Mouse (Mus musculus): ENCODE data around the gene Setd5. TPM values are rescaled to one million over a fixed set of nuclear protein-coding genes. Genes with fewer than 3 reads are reported as not detected.

Setd5 gene
- 44.1 and 47.6 TPM in 2 replicates for polyA plus RNA-seq (2014; fragmentation: Nextera tagmentation; extraction: Ambion mirVana)

DNA sequence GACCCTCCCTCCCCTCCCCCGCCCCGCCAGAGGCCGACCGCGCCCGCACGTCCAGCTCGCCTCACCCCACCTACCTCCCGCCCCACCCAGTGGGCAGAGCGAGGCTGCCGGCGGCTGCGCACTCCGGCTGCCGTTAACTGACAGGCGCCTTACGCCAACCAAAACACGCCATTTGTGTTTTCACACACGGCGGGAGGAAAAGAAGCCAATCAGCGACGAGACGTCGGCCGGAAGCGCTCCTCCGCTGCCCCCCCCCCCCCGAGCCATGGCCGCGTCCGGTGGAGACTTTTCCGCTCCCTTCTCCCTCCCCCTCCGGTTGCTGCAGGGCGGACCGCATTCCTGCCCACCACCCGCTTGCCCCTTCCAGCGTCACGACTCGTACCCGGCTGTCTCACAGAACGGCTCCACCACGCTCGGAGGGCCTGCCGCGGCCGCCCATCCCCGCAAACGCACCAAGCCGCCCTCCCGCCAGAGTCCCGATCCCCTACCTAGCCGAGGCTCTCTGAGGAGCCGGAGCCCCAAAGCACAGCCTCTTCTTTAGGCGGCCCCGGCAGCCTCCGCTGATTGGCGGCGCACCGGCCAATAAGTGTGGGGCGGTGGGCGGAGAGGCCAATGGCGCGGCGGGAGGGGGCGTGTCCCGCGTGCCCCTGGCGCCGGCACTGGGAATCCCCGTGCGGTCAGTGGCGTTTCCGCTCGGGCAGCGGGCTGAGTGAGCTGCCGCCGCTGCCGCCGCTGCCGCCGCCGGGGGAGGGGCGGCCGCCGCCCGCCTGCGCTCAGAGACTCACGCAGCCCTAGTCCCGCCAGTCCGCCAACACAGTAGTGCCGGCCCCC, at the start of gene Setd5:
Setd5 (plus strand) TSS at position 680 of the 831 bp plus-strand sequence.
- H3K36me3 ChIP-seq (ENCODE audit: control insufficient read depth, insufficient read depth, low read length), result 0 out of 2 replicates have a peak, but pooled peaks cover 3% of the 10 kb centered on the region
- H3K4me3 ChIP-seq (ENCODE audit: low read depth, low read length), result peak within 1 kb of the TSS; percentile 98
- H3K27ac ChIP-seq (ENCODE audit: low read depth, low read length), result peak within 1 kb of the TSS; percentile 100
- H3K4me1 ChIP-seq (ENCODE audit: control insufficient read depth, insufficient read depth, low read length), result peaks cover 32% of the 10 kb centered on the region
- WGBS, result under 1% methylated on average over 44 of the region's 91 CpGs
- peak within 1 kb of the TSS; percentile 97 for H3K9ac ChIP-seq (ENCODE audit: low read length)
- H3K27me3 ChIP-seq (replicated peaks; ENCODE audit: control insufficient read depth, insufficient read depth, low read length), result no peaks in the 10 kb centered on the region
- DNase-seq (ENCODE audit: low spot score) (peak; percentile 99), ATAC-seq (peak; percentile 95)
- H3K9me3 ChIP-seq (replicated peaks; ENCODE audit: control insufficient read depth, low read length), result no peaks in the 10 kb centered on the region
- H3K4me2 ChIP-seq (ENCODE audit: low read length), result peak within 1 kb of the TSS; percentile 94

- peaks cover 5% of the 10 kb centered on the region; the same call in 1 of the 2 replicates for H3K4me1 ChIP-seq (ENCODE audit: control insufficient read depth, insufficient read depth, low read length)
- DNase-seq (ENCODE audit: low spot score) (no peak), ATAC-seq (no peak)
- H3K4me3 ChIP-seq (ENCODE audit: low read depth, low read length), result no peak overlapping the region
- WGBS, result 10% methylated on average over 2 of the region's 2 CpGs
- no peaks in the 10 kb centered on the region for H3K36me3 ChIP-seq (ENCODE audit: control insufficient read depth, insufficient read depth, low read length)
- no peak overlapping the region for H3K9ac ChIP-seq (ENCODE audit: low read length)
- no peak overlapping the region for H3K4me2 ChIP-seq (ENCODE audit: low read length)
- H3K9me3 ChIP-seq (replicated peaks; ENCODE audit: control insufficient read depth, low read length), result no peaks in the 10 kb centered on the region
- H3K27me3 ChIP-seq (replicated peaks; ENCODE audit: control insufficient read depth, insufficient read depth, low read length), result no peaks in the 10 kb centered on the region
- no peak overlapping the region for H3K27ac ChIP-seq (ENCODE audit: low read depth, low read length)
Observed at GRCm38 (mm10) chr6:113027446-113027845, 49.7 kb upstream of the Setd5 start.

GRCm38 (mm10) chr6:113029006-113029405, 48.2 kb upstream of the Setd5 start:
- Histone ChIP-seq H3K4me3 (ENCODE audit: low read depth, low read length) (no peak overlapping the region), H3K36me3 (ENCODE audit: control insufficient read depth, insufficient read depth, low read length) (no peaks in the 10 kb centered on the region), H3K9ac (ENCODE audit: low read length) (no peak overlapping the region), H3K4me2 (ENCODE audit: low read length) (no peak overlapping the region), H3K9me3 (replicated peaks; ENCODE audit: control insufficient read depth, low read length) (no peaks in the 10 kb centered on the region), H3K27me3 (replicated peaks; ENCODE audit: control insufficient read depth, insufficient read depth, low read length) (no peaks in the 10 kb centered on the region), H3K4me1 (ENCODE audit: control insufficient read depth, insufficient read depth, low read length) (peaks cover 5% of the 10 kb centered on the region; the same call in 1 of the 2 replicates), H3K27ac (ENCODE audit: low read depth, low read length) (no peak overlapping the region)
- DNase-seq (ENCODE audit: low spot score) (no peak), ATAC-seq (no peak)
- 70% methylated on average over 3 of the region's 3 CpGs for WGBS

DNA sequence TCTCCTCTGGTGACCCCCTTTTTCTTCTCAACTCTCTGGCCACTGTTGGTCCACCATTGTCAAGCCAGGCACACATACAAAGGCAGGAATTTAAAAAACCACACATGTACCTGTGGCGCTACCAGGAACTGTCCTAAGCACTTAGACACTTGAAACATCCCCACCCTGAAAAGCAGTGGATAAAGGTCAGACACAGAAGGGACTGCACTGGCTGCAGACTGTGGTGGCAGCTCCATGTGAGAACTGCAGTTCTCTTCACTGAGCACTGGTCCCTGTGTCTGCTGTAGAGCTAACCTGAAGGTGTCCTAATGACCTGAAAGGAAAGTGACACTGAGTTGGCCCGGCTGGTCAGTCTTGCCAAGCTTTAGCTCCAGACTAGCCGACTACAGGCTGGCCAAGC, 46.6 kb upstream of the Setd5 start:
- Histone ChIP-seq H3K4me3 (ENCODE audit: low read depth, low read length) (no peak overlapping the region), H3K9me3 (replicated peaks; ENCODE audit: control insufficient read depth, low read length) (no peaks in the 10 kb centered on the region), H3K4me2 (ENCODE audit: low read length) (no peak overlapping the region), H3K4me1 (ENCODE audit: control insufficient read depth, insufficient read depth, low read length) (no peaks in the 10 kb centered on the region; the same call in 1 of the 2 replicates), H3K27ac (ENCODE audit: low read depth, low read length) (no peak overlapping the region), H3K9ac (ENCODE audit: low read length) (no peak overlapping the region), H3K27me3 (replicated peaks; ENCODE audit: control insufficient read depth, insufficient read depth, low read length) (no peaks in the 10 kb centered on the region), H3K36me3 (ENCODE audit: control insufficient read depth, insufficient read depth, low read length) (no peaks in the 10 kb centered on the region)
- DNase-seq (ENCODE audit: low spot score) (no peak), ATAC-seq (no peak)
- 80% methylated on average over 3 of the region's 3 CpGs for WGBS

DNA sequence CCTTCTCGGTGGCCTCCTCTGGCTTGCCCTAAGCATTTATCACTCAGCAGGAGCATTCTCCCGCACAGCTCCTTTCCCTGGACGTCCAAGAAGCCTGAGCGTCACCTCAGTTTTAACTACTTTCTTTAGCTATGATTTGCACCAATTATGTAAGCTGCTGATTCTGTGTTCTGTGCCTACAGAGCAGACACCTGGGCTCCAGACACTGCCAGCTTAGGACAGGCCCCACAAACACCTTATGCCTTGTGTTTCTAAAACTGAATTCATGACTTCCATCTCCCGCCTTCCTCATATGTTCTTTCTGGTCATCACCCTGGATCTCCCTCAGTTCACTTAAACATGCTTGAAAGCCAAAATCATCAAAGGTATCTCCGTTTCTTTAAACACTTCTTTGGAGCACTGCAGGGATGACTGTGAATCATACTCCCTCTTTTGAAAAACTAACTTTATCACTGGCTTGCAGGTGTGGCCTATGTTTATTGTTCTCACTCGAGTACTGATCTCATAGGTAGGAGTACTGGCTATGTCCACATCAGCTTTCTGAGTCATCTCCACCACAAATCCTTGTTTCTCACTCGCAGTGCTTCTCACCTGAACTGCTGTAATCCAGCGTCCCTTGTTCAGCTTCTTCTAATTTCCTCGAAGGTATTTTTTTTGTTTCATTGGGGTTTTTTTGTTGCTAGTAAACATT, 46.0 kb upstream of the Setd5 start:
- no peak for DNase-seq (ENCODE audit: low spot score)
- 82% methylated on average over 10 of the region's 10 CpGs for WGBS
- ATAC-seq, result no peak

DNA sequence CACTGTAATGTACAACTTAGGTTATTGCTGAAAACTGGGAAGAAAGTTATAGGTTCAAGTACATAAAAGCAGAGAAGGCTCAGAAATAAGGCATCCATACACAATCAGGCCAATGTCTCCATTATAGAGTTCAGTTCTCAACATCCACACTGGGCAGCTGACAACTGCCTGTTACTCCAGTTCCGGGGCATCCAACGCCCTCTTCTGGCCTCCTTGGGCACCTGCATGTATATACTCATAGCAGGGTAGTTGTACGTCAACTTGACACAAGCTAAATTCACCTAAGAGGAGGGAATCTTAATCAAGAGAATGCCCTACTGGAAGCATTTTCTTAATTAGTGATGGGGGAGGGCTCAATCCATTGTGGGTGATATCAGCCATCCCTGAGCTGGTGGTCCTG, 45.0 kb upstream of the Setd5 start:
- ATAC-seq, result no peak
- Histone ChIP-seq H3K27ac (ENCODE audit: low read depth, low read length) (no peak overlapping the region), H3K4me1 (ENCODE audit: control insufficient read depth, insufficient read depth, low read length) (no peaks in the 10 kb centered on the region), H3K4me3 (ENCODE audit: low read depth, low read length) (no peak overlapping the region), H3K9ac (ENCODE audit: low read length) (no peak overlapping the region), H3K36me3 (ENCODE audit: control insufficient read depth, insufficient read depth, low read length) (no peaks in the 10 kb centered on the region), H3K9me3 (replicated peaks; ENCODE audit: control insufficient read depth, low read length) (no peaks in the 10 kb centered on the region), H3K4me2 (ENCODE audit: low read length) (no peak overlapping the region), H3K27me3 (replicated peaks; ENCODE audit: control insufficient read depth, insufficient read depth, low read length) (no peaks in the 10 kb centered on the region)
- WGBS, result 77% methylated on average over 3 of the region's 3 CpGs
- DNase-seq (ENCODE audit: low spot score), result no peak

More for the DNA sequence above, 46.0 kb upstream of the Setd5 start:
- Histone ChIP-seq H3K27ac (ENCODE audit: low read depth, low read length) (no peak overlapping the region), H3K27me3 (replicated peaks; ENCODE audit: control insufficient read depth, insufficient read depth, low read length) (no peaks in the 10 kb centered on the region), H3K9me3 (replicated peaks; ENCODE audit: control insufficient read depth, low read length) (no peaks in the 10 kb centered on the region), H3K4me3 (ENCODE audit: low read depth, low read length) (no peak overlapping the region), H3K4me2 (ENCODE audit: low read length) (no peak overlapping the region), H3K9ac (ENCODE audit: low read length) (no peak overlapping the region), H3K4me1 (ENCODE audit: control insufficient read depth, insufficient read depth, low read length) (no peaks in the 10 kb centered on the region), H3K36me3 (ENCODE audit: control insufficient read depth, insufficient read depth, low read length) (no peaks in the 10 kb centered on the region)

DNA sequence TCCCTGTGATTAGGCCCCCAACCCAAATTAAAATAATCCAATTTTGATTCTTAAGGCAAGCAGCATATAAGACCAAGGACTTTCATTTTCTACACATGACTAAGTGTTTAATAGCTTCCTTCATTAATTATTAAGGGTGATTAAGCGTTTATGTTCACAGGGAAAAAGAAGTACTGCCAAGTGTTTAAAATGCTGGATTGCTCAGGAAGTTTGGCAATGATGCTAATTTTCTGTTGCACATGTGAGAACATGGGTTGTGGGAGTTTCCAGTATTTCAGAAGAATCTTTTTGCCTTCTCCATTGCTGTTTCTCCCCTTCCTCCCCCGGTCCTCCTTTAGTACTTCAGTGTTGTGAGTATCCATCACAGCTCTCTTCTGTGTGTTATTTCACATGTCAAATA, 44.0 kb upstream of the Setd5 start:
- H3K4me3 ChIP-seq (ENCODE audit: low read depth, low read length), result no peak overlapping the region
- H3K27ac ChIP-seq (ENCODE audit: low read depth, low read length), result no peak overlapping the region
- no peak overlapping the region for H3K9ac ChIP-seq (ENCODE audit: low read length)
- H3K27me3 ChIP-seq (replicated peaks; ENCODE audit: control insufficient read depth, insufficient read depth, low read length), result no peaks in the 10 kb centered on the region
- no peak overlapping the region for H3K4me2 ChIP-seq (ENCODE audit: low read length)
- no peaks in the 10 kb centered on the region for H3K9me3 ChIP-seq (replicated peaks; ENCODE audit: control insufficient read depth, low read length)
- ATAC-seq (no peak), DNase-seq (ENCODE audit: low spot score) (no peak)
- no peaks in the 10 kb centered on the region for H3K4me1 ChIP-seq (ENCODE audit: control insufficient read depth, insufficient read depth, low read length)
- H3K36me3 ChIP-seq (ENCODE audit: control insufficient read depth, insufficient read depth, low read length), result no peaks in the 10 kb centered on the region
- WGBS, result 75% methylated on average over 2 of the region's 2 CpGs

- H3K4me1 ChIP-seq (ENCODE audit: control insufficient read depth, insufficient read depth, low read length), result 0 out of 2 replicates have a peak, but pooled peaks cover 3% of the 10 kb centered on the region
- ATAC-seq (no peak), DNase-seq (ENCODE audit: low spot score) (no peak)
- no peaks in the 10 kb centered on the region for H3K36me3 ChIP-seq (ENCODE audit: control insufficient read depth, insufficient read depth, low read length)
- no peak overlapping the region for H3K4me2 ChIP-seq (ENCODE audit: low read length)
- H3K9me3 ChIP-seq (replicated peaks; ENCODE audit: control insufficient read depth, low read length), result no peaks in the 10 kb centered on the region
- H3K4me3 ChIP-seq (ENCODE audit: low read depth, low read length), result no peak overlapping the region
- H3K27me3 ChIP-seq (replicated peaks; ENCODE audit: control insufficient read depth, insufficient read depth, low read length), result no peaks in the 10 kb centered on the region
- no peak overlapping the region for H3K9ac ChIP-seq (ENCODE audit: low read length)
- 84% methylated on average over 6 of the region's 6 CpGs for WGBS
- no peak overlapping the region for H3K27ac ChIP-seq (ENCODE audit: low read depth, low read length)
Observed at GRCm38 (mm10) chr6:113034466-113034865, 42.7 kb upstream of the Setd5 start.
